Mouse (Mus musculus) lung, embryonic 16.5 days (tissue): Measurements from ENCODE around the gene Bcat2. TPM values are rescaled to one million over a fixed set of nuclear protein-coding genes. Genes with fewer than 3 reads are reported as not detected.

Experiments used
- polyA plus RNA-seq: library from polyadenylated mRNA; unstranded; fragments of >200 nt; fragmentation: Nextera tagmentation; extraction: Ambion mirVana; gene quantifications from 2 replicates; pipeline ENCODE4 v1.2.1, GENCODE M21; 2015

The Bcat2 gene
- polyA plus RNA-seq, 1 experiment from 2014 or later = 60.0 TPM

Other genes with a start within 250 kb of the Bcat2 start
- gene Trpm4, start 236.4 kb upstream of the Bcat2 start, polyA plus RNA-seq = 19.6 and 25.0 TPM in 2 replicates
- gene Hrc, start 234.9 kb upstream of the Bcat2 start, polyA plus RNA-seq = 1.8 and 2.0 TPM in 2 replicates
- 2.2 and 2.5 TPM in 2 replicates for gene Ppfia3, start 203.1 kb upstream of the Bcat2 start, polyA plus RNA-seq
- 0.53 TPM in 2 replicates for gene Lin7b, start 199.6 kb upstream of the Bcat2 start, polyA plus RNA-seq
- 181 and 191 TPM in 2 replicates for gene Snrnp70, start 174.4 kb upstream of the Bcat2 start, polyA plus RNA-seq
- gene Kcna7, start 164.5 kb upstream of the Bcat2 start, polyA plus RNA-seq = not detected in 2 replicates
- gene Ntf5, start 156.5 kb upstream of the Bcat2 start, polyA plus RNA-seq = 3.2 and 3.5 TPM in 2 replicates
- 2.3 and 3.3 TPM in 2 replicates for gene Lhb, start 149.3 kb upstream of the Bcat2 start, polyA plus RNA-seq
- 53.8 and 54.1 TPM in 2 replicates for gene Gys1, start 135.3 kb upstream of the Bcat2 start, polyA plus RNA-seq
- gene Ruvbl2, start 132.1 kb upstream of the Bcat2 start, polyA plus RNA-seq = 159 and 160 TPM in 2 replicates
- 4,912 and 5,024 TPM in 2 replicates for gene Ftl1, start 110.3 kb upstream of the Bcat2 start, polyA plus RNA-seq
- 135 and 136 TPM in 2 replicates for gene Bax, start 103.3 kb upstream of the Bcat2 start, polyA plus RNA-seq
- 0.39 and 0.57 TPM in 2 replicates for gene Tulp2, start 88.3 kb upstream of the Bcat2 start, polyA plus RNA-seq
- not detected in 2 replicates for gene Gm45808, start 83.3 kb upstream of the Bcat2 start, polyA plus RNA-seq
- gene Dhdh, start 81.3 kb upstream of the Bcat2 start, polyA plus RNA-seq = 3.6 and 3.7 TPM in 2 replicates
- 254 and 266 TPM in 2 replicates for gene Nucb1, start 59.7 kb upstream of the Bcat2 start, polyA plus RNA-seq
- gene Ppp1r15a, start 43.9 kb upstream of the Bcat2 start, polyA plus RNA-seq = 22.4 and 29.0 TPM in 2 replicates
- 2.3 and 3.4 TPM in 2 replicates for gene Plekha4, start 43.8 kb upstream of the Bcat2 start, polyA plus RNA-seq
- 0.72 and 0.84 TPM in 2 replicates for gene Hsd17b14, start 15.3 kb upstream of the Bcat2 start, polyA plus RNA-seq
- 0.16 and 0.91 TPM in 2 replicates for gene Fgf21, start 45.3 kb downstream of the Bcat2 start, polyA plus RNA-seq
- 0.26 and 0.70 TPM in 2 replicates for gene Fut1, start 47.1 kb downstream of the Bcat2 start, polyA plus RNA-seq
- 0.16 and 0.21 TPM in 2 replicates for gene Izumo1, start 51.7 kb downstream of the Bcat2 start, polyA plus RNA-seq
- 16.1 and 16.4 TPM in 2 replicates for gene Rasip1, start 57.3 kb downstream of the Bcat2 start, polyA plus RNA-seq
- gene Mamstr, start 69.8 kb downstream of the Bcat2 start, polyA plus RNA-seq = 10.6 and 11.5 TPM in 2 replicates
- 0.60 and 0.70 TPM in 2 replicates for gene Fut2, start 96.2 kb downstream of the Bcat2 start, polyA plus RNA-seq
- gene Ntn5, start 113.9 kb downstream of the Bcat2 start, polyA plus RNA-seq = 0.95 and 1.8 TPM in 2 replicates
- gene Sec1, start 124.2 kb downstream of the Bcat2 start, polyA plus RNA-seq = 0.74 and 0.84 TPM in 2 replicates
- 2.3 and 3.3 TPM in 2 replicates for gene Car11, start 129.7 kb downstream of the Bcat2 start, polyA plus RNA-seq
- gene Dbp, start 134.9 kb downstream of the Bcat2 start, polyA plus RNA-seq = 1.5 and 1.7 TPM in 2 replicates
- 984 and 1,005 TPM in 2 replicates for gene Rpl18, start 145.3 kb downstream of the Bcat2 start, polyA plus RNA-seq
- gene Sphk2, start 147.8 kb downstream of the Bcat2 start, polyA plus RNA-seq = 28.9 TPM in 2 replicates
- gene Fam83e, start 151.1 kb downstream of the Bcat2 start, polyA plus RNA-seq = 2.0 and 2.1 TPM in 2 replicates
- not detected in 2 replicates for gene Spaca4, start 155.7 kb downstream of the Bcat2 start, polyA plus RNA-seq
- 0.72 and 1.0 TPM in 2 replicates for gene Lmtk3, start 213.6 kb downstream of the Bcat2 start, polyA plus RNA-seq
- gene Sult2b1, start 214.5 kb downstream of the Bcat2 start, polyA plus RNA-seq = 6.6 and 7.9 TPM in 2 replicates
- gene Cyth2, start 244.4 kb downstream of the Bcat2 start, polyA plus RNA-seq = 108 and 112 TPM in 2 replicates